Mouse (Mus musculus) limb, embryonic 12.5 days (tissue): Measurements from ENCODE around the gene Rhoa. TPM values are rescaled to one million over a fixed set of nuclear protein-coding genes. Genes with fewer than 3 reads are reported as not detected.
"Not testable (repeated sequence)": the region's sequence is repeated elsewhere in the genome, so short reads cannot be mapped to it uniquely, and the experiment has no call there.

Experiments
- ATAC-seq: fragments of 200-750 bp; cut with Nextera tagmentation; 2 replicates; pipeline ENCODE4 v1.8.0; 2017; ENCODE audit warnings: low read depth, moderate TSS enrichment; ENCODE audit not compliant: insufficient number of reproducible peaks, insufficient read depth, low FRiP score, low TSS enrichment
- H3K27ac ChIP-seq: fragments of 300-500 bp; sonication (generic); 2 replicates; pipeline ENCODE4 v1.5.1; 2016; ENCODE audit warnings: mild to moderate bottlenecking, moderate library complexity
- H3K27me3 ChIP-seq: fragments of 300-500 bp; sonication (generic); 2 replicates; pipeline ENCODE4 v1.6.1; 2016; ENCODE audit warnings: mild to moderate bottlenecking, moderate library complexity
- H3K36me3 ChIP-seq: fragments of 300-500 bp; sonication (generic); 2 replicates; pipeline ENCODE4 v1.6.1; 2016; ENCODE audit warnings: mild to moderate bottlenecking, moderate library complexity
- H3K4me1 ChIP-seq: fragments of 300-500 bp; sonication (generic); replicated peaks from 2 replicates; pipeline ENCODE4 v1.6.1; 2016
- H3K4me2 ChIP-seq: fragments of 300-500 bp; sonication (generic); 2 replicates; pipeline ENCODE4 v1.6.1; 2016; ENCODE audit warnings: mild to moderate bottlenecking, moderate library complexity
- H3K4me3 ChIP-seq: fragments of 300-500 bp; sonication (generic); replicated peaks from 2 replicates; pipeline ENCODE4 v1.5.1; 2016; ENCODE audit warnings: mild to moderate bottlenecking
- H3K9ac ChIP-seq: fragments of 300-500 bp; sonication (generic); replicated peaks from 2 replicates; pipeline ENCODE4 v1.6.1; 2016; ENCODE audit warnings: mild to moderate bottlenecking, moderate library complexity
- H3K9me3 ChIP-seq: fragments of 300-500 bp; sonication (generic); 2 replicates; pipeline ENCODE4 v1.6.1; 2016; ENCODE audit warnings: mild to moderate bottlenecking, moderate library complexity
- WGBS: fragments of 180-500 bp; shearing (Covaris S2); methylation state at CpG from one replicate; pipeline ENCODE4 v1.1.7; 2016; 5-methylcytosine and 5-hydroxymethylcytosine counted together
- polyA plus RNA-seq: library from polyadenylated mRNA; unstranded; fragments of >200 nt; fragmentation: Nextera tagmentation; extraction: Ambion mirVana; gene quantifications from 2 replicates; pipeline ENCODE4 v1.2.1, GENCODE M21; 2016

Rhoa gene
- polyA plus RNA-seq, 1 experiment from 2014 or later: 387 TPM

DNA sequence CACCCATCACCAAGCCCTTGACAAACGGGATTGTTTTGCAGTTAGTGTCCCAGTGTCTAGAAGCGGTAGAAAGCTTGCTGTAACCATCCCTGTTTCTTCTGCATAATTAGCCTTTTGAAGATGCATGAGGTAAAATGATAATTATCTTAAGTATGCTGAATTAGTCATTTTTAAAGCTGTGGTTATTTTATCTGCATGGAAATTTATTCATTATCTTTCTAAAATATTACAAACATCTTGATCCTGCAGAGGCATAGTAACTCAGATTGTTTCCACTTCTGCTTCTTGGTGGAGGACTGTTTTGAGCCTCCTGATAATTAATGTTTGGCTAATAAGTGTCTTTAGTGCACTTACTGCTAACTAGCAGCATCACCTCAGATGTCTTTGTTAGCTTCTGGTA, 12.5 kb downstream of the Rhoa start:
- peaks cover 59% of the 10 kb centered on the region for H3K36me3 ChIP-seq
- WGBS: 91% methylated on average over 2 of the region's 2 CpGs
- no peak for ATAC-seq

DNA sequence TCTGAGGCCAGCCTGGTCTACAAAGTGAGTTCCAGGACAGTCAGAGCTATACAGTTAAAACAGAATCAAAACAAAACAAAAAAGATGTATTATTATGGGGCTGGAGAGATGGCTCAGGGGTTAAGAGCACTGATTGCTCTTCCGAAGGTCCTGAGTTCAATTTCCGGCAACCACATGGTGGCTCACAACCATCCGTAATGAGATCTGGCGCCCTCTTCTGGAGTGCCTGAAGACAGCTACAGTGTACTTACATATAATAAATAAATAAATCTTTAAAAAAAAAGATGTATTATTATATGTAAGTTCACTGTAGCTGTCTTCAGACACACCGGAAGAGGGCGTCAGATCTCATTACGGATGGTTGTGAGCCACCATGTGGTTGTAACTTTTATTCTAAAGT, 16.1 kb downstream of the Rhoa start:
- peaks cover 59% of the 10 kb centered on the region for H3K36me3 ChIP-seq
- not testable (repeated sequence) for H3K9ac ChIP-seq, H3K27me3 ChIP-seq, ATAC-seq, H3K27ac ChIP-seq, H3K9me3 ChIP-seq, H3K4me1 ChIP-seq, H3K4me2 ChIP-seq, H3K4me3 ChIP-seq
- 89% methylated on average over 7 of the region's 7 CpGs for WGBS

More for the DNA sequence above, 12.5 kb downstream of the Rhoa start:
- H3K9me3 ChIP-seq: no peaks in the 10 kb centered on the region
- H3K4me1 ChIP-seq: no peaks in the 10 kb centered on the region
- no peak overlapping the region for H3K4me3 ChIP-seq
- H3K27ac ChIP-seq: no peak overlapping the region
- no peak overlapping the region for H3K9ac ChIP-seq
- no peaks in the 10 kb centered on the region for H3K27me3 ChIP-seq
- H3K4me2 ChIP-seq: no peak overlapping the region

DNA sequence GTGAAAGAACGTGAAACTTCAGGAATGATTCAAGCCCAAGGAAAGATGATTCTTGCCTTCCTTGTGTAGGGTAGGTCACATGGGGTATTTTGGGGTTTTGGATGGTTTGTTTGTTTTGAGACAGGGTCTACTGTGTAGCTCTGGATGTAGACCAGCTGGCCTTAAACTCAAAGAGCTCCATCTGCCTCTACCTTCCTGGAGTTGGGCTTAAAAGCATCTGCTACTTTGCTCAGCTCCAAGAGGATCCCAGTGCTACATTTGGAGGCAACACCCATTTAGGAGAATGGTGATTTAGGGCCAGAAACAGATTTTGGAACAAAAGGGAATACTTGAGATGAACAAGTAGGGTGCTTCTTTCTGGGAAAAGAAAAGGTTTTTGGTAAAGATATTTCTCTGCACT, 18.9 kb downstream of the Rhoa start:
- Histone ChIP-seq H3K36me3 (peaks cover 71% of the 10 kb centered on the region), H3K4me1 (no peaks in the 10 kb centered on the region), H3K4me3 (no peak overlapping the region), H3K27me3 (no peaks in the 10 kb centered on the region), H3K9ac (no peak overlapping the region), H3K9me3 (no peaks in the 10 kb centered on the region), H3K4me2 (no peak overlapping the region), H3K27ac (no peak overlapping the region)
- ATAC-seq: no peak
- WGBS: 95% methylated on average over 1 of the region's 1 CpGs

DNA sequence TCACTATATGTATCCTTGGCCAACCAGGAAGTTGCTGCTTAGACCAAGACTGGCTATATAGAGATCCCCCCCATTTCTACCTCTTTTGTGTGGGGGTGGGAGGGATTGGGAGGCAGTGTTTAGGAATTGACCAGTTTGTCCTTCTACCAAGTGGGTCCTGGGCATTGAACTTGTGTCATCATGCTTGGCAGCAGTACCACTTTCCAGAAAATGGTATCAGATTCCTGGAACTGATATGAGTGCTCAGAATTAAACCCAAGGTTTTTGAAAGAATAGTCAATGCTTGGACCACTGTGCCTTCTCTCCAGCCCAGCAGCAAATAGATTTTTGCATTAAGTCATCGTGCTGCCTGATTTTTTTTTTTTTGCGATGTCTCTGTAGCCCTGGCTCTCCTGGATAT, 19.9 kb downstream of the Rhoa start:
- Histone ChIP-seq H3K36me3 (peaks cover 70% of the 10 kb centered on the region), H3K27ac (no peak overlapping the region)

DNA sequence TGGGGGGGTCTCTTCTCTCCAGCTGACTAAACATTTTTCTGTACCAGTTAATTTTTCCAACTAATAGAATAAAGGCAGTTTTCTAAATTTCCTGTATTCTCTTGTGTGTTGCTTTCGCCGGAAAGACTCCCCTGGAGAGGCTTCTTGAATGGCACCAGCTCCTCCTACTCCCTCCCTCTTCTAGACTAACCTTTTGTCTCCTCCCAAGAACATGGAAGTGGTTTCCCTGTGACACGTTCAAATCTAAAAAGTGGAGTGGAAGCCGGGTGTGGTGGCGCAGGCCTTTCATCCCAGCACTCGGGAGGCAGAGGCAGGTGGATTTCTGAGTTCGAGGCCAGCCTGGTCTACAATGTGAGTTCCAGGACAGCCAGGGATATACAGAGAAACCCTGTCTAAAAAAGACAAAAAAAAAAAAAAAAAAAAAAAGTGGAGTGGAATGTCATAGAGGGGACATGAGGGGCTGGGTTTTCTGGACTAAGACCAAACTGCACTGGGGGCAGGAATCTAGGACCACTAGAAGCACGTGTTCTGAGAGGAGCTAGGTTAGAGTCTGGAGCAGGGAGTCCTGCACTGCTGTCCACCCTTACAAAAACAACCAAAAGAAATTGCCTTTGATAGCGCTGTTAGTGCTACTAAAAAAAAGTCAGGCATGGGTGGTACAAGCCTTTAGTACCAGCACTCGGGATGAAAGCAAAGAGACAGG, 32.1 kb downstream of the Rhoa start:
- H3K27me3 ChIP-seq: no peaks in the 10 kb centered on the region
- peaks cover 24% of the 10 kb centered on the region for H3K4me1 ChIP-seq
- peak overlapping the region; percentile 85 for H3K4me2 ChIP-seq
- H3K9me3 ChIP-seq: no peaks in the 10 kb centered on the region
- no peak for ATAC-seq
- peak overlapping the region; percentile 97 for H3K27ac ChIP-seq
- WGBS: 74% methylated on average over 10 of the region's 10 CpGs
- no peak overlapping the region for H3K9ac ChIP-seq
- H3K4me3 ChIP-seq: 0 out of 2 replicates have a peak overlapping the region, but pooled peaks have one; percentile 81
- peaks cover 35% of the 10 kb centered on the region for H3K36me3 ChIP-seq

More for the DNA sequence above, 19.9 kb downstream of the Rhoa start:
- no peaks in the 10 kb centered on the region for H3K9me3 ChIP-seq
- no peak overlapping the region for H3K4me3 ChIP-seq
- H3K4me2 ChIP-seq: no peak overlapping the region
- no peak overlapping the region for H3K9ac ChIP-seq
- WGBS: 92% methylated on average over 2 of the region's 2 CpGs
- no peaks in the 10 kb centered on the region for H3K27me3 ChIP-seq
- no peak for ATAC-seq
- H3K4me1 ChIP-seq: no peaks in the 10 kb centered on the region

DNA sequence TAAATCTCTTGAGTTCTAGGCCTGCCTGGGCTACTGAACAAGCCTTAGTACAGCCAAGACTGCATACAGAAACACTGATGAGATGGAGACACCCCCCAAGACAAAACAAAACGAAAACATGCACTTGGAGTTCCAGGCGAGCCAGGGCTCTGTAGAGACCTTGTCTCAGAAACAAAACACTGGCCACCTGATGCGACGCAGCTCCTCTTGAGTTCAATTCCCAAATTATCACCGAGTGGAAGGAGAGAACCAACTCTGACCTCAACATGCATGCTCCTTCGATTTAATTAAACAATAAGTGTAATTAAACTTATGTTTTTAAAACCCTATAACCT, 32.6 kb downstream of the Rhoa start:
- Histone ChIP-seq H3K4me2 (peak overlapping the region; percentile 85), H3K27me3 (no peaks in the 10 kb centered on the region), H3K27ac (peak overlapping the region; percentile 97), H3K9ac (peak overlapping the region; percentile 91), H3K4me1 (peaks cover 24% of the 10 kb centered on the region), H3K36me3 (peaks cover 31% of the 10 kb centered on the region), H3K9me3 (no peaks in the 10 kb centered on the region), H3K4me3 (peak overlapping the region; percentile 81)
- ATAC-seq: peak; percentile 10; the same call in 1 of the 2 replicates
- WGBS: 26% methylated on average over 6 of the region's 6 CpGs

DNA sequence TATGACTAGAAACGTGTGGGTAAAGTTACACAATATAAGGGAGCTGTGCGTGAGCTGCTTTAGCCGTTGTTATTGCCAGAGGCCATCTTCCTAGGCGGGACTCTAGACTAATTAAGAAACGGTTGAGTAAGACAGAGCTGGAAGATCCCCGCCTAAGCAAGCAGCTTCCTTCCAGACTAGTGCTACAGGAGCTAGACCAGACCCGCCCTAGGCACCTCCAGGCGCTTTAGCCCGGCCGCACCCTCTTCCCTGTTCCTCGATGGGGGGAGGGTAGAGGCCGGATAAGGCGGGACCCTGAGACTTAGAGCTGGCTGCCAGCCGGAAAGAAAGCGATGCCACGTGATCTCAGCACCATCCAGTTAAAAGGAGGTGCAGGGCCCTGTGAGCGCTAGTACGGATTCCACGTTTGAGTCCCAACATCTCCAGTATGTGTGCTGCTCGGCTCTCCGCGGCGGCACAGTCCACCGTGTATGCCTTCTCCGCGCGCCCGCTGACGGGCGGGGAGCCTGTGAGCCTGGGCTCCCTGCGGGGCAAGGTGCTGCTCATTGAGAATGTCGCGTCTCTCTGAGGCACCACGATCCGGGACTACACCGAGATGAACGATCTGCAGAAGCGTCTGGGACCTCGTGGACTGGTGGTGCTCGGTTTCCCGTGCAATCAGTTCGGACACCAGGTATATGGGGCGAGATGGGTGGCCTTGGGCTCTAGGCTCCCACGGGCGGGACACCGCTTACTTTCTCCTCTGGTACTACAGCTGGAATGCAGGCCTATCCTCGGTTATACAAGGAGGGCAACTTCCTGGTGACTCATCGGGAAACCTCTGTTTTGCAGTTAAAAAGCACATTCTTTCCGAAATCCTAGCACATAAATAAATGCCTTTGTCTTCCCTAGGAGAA, 33.2 kb downstream of the Rhoa start, which contains the start of gene Gpx1:
TSS of gene Gpx1 (plus strand) at position 18 of the 896 bp plus-strand sequence.
- peak within 1 kb of the TSS; percentile 91 for H3K9ac ChIP-seq
- H3K4me3 ChIP-seq: peak within 1 kb of the TSS; percentile 81
- peaks cover 25% of the 10 kb centered on the region for H3K36me3 ChIP-seq
- no peaks in the 10 kb centered on the region for H3K9me3 ChIP-seq
- under 1% methylated on average over 49 of the region's 49 CpGs for WGBS
- no peaks in the 10 kb centered on the region for H3K27me3 ChIP-seq
- peak within 1 kb of the TSS; percentile 97 for H3K27ac ChIP-seq
- H3K4me2 ChIP-seq: peak within 1 kb of the TSS; percentile 85
- H3K4me1 ChIP-seq: peaks cover 24% of the 10 kb centered on the region
- peak; percentile 95 for ATAC-seq

DNA sequence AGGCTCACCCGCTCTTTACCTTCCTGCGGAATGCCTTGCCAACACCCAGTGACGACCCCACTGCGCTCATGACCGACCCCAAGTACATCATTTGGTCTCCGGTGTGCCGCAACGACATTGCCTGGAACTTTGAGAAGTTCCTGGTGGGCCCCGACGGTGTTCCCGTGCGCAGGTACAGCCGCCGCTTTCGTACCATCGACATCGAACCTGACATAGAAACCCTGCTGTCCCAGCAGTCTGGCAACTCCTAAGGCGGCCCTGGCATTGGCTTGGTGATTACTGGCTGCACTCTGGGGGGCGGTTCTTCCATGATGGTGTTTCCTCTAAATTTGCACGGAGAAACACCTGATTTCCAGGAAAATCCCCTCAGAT, 33.9 kb downstream of the Rhoa start:
- no peak for ATAC-seq
- Histone ChIP-seq H3K36me3 (peaks cover 18% of the 10 kb centered on the region), H3K4me2 (peak overlapping the region; percentile 85), H3K4me1 (peaks cover 24% of the 10 kb centered on the region), H3K27me3 (no peaks in the 10 kb centered on the region), H3K9ac (peak overlapping the region; percentile 91), H3K4me3 (peak overlapping the region; percentile 81), H3K9me3 (no peaks in the 10 kb centered on the region), H3K27ac (peak overlapping the region; percentile 97)
- 13% methylated on average over 20 of the region's 20 CpGs for WGBS

DNA sequence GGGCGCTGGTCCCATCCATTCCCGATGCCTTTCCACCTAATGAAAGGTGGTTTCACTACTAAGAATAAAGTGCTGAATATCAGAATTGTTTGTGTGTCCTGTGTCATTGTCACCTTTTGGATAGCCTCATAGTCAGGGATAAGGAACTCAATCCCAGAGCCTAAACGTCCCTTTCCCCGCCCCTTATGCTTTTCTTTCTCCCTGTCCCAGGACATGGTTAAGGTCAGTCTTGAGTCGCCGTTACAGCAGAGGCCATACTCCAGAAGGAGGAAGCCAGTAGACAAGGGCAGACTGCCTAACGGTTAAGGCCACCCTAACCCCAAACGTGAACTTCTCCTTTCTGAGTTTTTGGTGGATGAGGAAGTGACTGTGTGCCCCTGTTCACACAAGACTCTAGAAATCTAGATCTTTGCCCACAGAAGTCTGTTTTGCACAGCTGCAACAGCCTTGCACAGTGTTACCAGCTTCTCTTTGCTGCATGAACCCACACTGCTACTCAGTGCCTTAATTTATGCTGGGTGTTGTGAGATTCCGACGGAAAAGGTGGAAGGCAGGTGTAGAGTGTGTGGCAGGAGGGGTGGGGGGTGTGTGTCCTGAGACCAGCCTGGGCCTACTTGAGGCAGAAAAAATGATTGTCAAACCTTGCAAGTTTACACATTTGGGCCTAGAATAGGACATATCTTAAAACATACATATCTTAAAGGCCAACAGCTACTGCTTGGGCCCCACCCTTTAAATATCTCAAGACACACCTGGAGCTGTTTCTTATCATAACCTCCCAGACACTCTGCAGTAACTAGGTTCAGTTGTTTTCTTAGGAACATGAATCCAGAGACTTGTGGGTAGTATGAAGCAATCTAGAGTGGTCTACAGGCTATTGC, 34.6 kb downstream of the Rhoa start:
- Histone ChIP-seq H3K4me3 (peak overlapping the region; percentile 81), H3K27me3 (no peaks in the 10 kb centered on the region), H3K4me2 (peak overlapping the region; percentile 85), H3K27ac (peak overlapping the region; percentile 97), H3K36me3 (peaks cover 11% of the 10 kb centered on the region), H3K9ac (peak overlapping the region; percentile 91), H3K9me3 (no peaks in the 10 kb centered on the region), H3K4me1 (peaks cover 24% of the 10 kb centered on the region)
- no peak for ATAC-seq
- 62% methylated on average over 10 of the region's 10 CpGs for WGBS

DNA sequence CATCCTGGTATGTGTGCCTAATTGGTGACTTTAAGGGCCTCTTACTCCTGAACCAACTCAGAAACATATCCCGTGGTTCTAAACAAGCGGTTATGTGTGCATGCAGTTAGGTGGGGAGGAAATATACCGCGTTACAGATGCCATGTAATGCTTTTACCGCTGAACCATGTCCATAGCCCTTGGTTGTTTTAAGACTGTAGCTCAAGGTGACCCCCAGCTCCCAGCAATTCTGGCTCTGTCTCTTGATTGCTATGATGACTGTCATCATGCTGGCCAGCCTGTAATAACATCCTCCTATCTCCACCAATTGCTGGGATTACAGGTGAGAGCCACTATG, 35.2 kb downstream of the Rhoa start:
- WGBS: 84% methylated on average over 5 of the region's 5 CpGs
- H3K4me3 ChIP-seq: no peak overlapping the region
- no peaks in the 10 kb centered on the region for H3K9me3 ChIP-seq
- H3K27ac ChIP-seq: peak overlapping the region; percentile 7; the same call in 1 of the 2 replicates
- no peak overlapping the region for H3K9ac ChIP-seq
- no peak overlapping the region for H3K4me2 ChIP-seq
- peaks cover 24% of the 10 kb centered on the region for H3K4me1 ChIP-seq
- no peak for ATAC-seq
- H3K27me3 ChIP-seq: no peaks in the 10 kb centered on the region
- H3K36me3 ChIP-seq: peaks cover 5% of the 10 kb centered on the region

DNA sequence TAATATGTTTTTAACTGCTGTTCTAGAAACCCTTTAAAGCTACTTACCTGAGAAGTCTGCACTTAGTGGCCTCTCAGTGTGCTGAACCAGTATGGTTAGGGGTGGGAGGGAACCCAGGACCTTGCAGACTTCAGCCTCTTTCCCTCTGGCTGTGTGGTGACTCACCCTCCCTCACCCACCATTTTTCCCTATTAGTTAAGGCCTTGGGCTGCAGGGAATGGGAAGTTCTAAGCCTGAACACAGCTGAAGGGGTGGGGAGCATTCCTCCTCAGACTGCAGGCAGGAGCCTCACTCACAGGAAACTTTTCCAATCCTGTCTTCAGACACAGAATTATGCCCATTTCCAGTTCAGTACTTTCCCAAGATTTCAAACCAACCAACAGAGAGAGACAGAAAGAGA, 35.9 kb downstream of the Rhoa start:
- Histone ChIP-seq H3K4me2 (no peak overlapping the region), H3K27me3 (no peaks in the 10 kb centered on the region), H3K9me3 (no peaks in the 10 kb centered on the region), H3K36me3 (peaks cover 4% of the 10 kb centered on the region; the same call in 1 of the 2 replicates), H3K9ac (no peak overlapping the region), H3K4me1 (peaks cover 26% of the 10 kb centered on the region), H3K4me3 (no peak overlapping the region), H3K27ac (0 out of 2 replicates have a peak overlapping the region, but pooled peaks have one; percentile 29)
- no peak for ATAC-seq
